Mouse (Mus musculus) spleen, adult 2 months (tissue): ENCODE data around the gene Sub1.

Experiments used
- CTCF ChIP-seq: fragments of 200-500 bp; IDR thresholded peaks from 2 replicates; pipeline ENCODE4 v1.5.1; 2011; ENCODE audit warnings: mild to moderate bottlenecking, inconsistent platforms; ENCODE audit not compliant: insufficient read depth, insufficient read length, insufficient replicate concordance; ENCODE audit errors: extremely low read depth
- POLR2A ChIP-seq: fragments of 200-500 bp; IDR thresholded peaks from 2 replicates; pipeline ENCODE4 v1.6.1; 2011; ENCODE audit warnings: low read depth, low read length, inconsistent platforms

DNA sequence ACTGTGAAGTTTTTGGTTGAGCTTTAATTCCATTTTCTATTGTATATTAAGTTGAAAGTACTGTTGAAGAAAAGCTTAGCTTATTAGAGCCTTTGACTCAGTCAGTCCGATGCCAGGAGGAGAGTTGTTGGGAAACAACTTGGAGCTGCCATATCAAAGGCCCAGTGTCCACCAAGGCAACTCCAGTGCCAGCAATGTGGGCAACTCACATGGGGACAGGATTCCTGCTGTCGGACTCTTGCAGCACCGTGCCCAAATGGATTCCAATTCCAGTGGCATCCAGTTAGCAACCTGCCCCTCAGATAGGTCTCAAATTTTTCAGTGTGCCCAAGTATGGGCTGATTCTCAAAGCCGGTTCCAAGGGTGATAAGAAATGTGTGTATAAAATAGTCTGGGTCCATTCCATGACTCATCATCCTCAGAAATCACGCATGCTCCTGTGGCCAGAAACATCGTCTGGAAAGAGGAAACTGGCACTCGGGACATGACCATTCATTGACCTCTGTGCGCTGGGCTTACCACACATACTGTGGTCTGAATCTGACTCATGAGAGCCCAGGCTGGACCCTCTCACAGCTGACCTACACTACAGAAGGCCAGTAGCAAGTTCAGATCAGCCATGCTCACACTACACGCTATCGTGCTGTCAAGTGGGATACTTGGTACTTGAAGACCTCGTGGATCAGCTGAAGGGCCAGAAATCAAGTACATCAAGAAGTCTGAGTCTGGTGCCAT, 32.8 kb downstream of the Sub1 start:
- TF ChIP-seq CTCF, result no peak
- no peak for TF ChIP-seq POLR2A
